Mouse (Mus musculus): ENCODE data around the gene Git1. TPM values are rescaled to one million over a fixed set of nuclear protein-coding genes. Genes with fewer than 3 reads are reported as not detected.

Gene Git1
- polyA plus RNA-seq, 1 experiment from 2014 or later, result 18.1 TPM

- no peak for ATAC-seq (ENCODE audit: low FRiP score, low TSS enrichment)
- peak overlapping the region; percentile 89; the same call in 1 of the 2 replicates for H3K4me3 ChIP-seq (ENCODE audit: low read length)
- H3K27ac ChIP-seq (ENCODE audit: low read depth, low read length), result no peak overlapping the region
- peaks cover 9% of the 10 kb centered on the region; the same call in 1 of the 2 replicates for H3K36me3 ChIP-seq (ENCODE audit: control insufficient read depth, insufficient read depth, low read length)
- peak overlapping the region; percentile 93; the same call in 1 of the 2 replicates for H3K9ac ChIP-seq (ENCODE audit: low read depth, low read length)
- peak overlapping the region; percentile 95 for H3K4me2 ChIP-seq (replicated peaks; ENCODE audit: low read depth, low read length)
- 59% methylated on average over 6 of the region's 6 CpGs for WGBS
- H3K9me3 ChIP-seq (ENCODE audit: control insufficient read depth, low read length), result no peaks in the 10 kb centered on the region
- no peaks in the 10 kb centered on the region for H3K27me3 ChIP-seq (ENCODE audit: control insufficient read depth, insufficient read depth, low read length)
- H3K4me1 ChIP-seq (ENCODE audit: control insufficient read depth, insufficient read depth, low read length), result peaks cover 57% of the 10 kb centered on the region
Measured at GRCm38 (mm10) chr11:77494782-77495181, 1.4 kb downstream of the Git1 start.

GRCm38 (mm10) chr11:77495507-77495906 lies 2.1 kb downstream of the Git1 start:
- Histone ChIP-seq H3K27ac (ENCODE audit: low read depth, low read length) (no peak overlapping the region), H3K4me1 (ENCODE audit: control insufficient read depth, insufficient read depth, low read length) (peaks cover 52% of the 10 kb centered on the region)

GRCm38 (mm10) chr11:77497341-77497756 lies 4.0 kb downstream of the Git1 start:
- H3K4me2 ChIP-seq (replicated peaks; ENCODE audit: low read depth, low read length), result no peak overlapping the region
- H3K27ac ChIP-seq (ENCODE audit: low read depth, low read length), result peak overlapping the region; percentile 77
- peak overlapping the region; percentile 13; the same call in 1 of the 2 replicates for H3K9ac ChIP-seq (ENCODE audit: low read depth, low read length)
- no peaks in the 10 kb centered on the region for H3K27me3 ChIP-seq (ENCODE audit: control insufficient read depth, insufficient read depth, low read length)
- H3K36me3 ChIP-seq (ENCODE audit: control insufficient read depth, insufficient read depth, low read length), result peaks cover 31% of the 10 kb centered on the region; the same call in 1 of the 2 replicates
- peaks cover 40% of the 10 kb centered on the region for H3K4me1 ChIP-seq (ENCODE audit: control insufficient read depth, insufficient read depth, low read length)
- WGBS, result 27% methylated on average over 6 of the region's 6 CpGs
- no peaks in the 10 kb centered on the region for H3K9me3 ChIP-seq (ENCODE audit: control insufficient read depth, low read length)
- no peak overlapping the region for H3K4me3 ChIP-seq (ENCODE audit: low read length)
- no peak for ATAC-seq (ENCODE audit: low FRiP score, low TSS enrichment)

More at GRCm38 (mm10) chr11:77495507-77495906, 2.1 kb downstream of the Git1 start:
- H3K9me3 ChIP-seq (ENCODE audit: control insufficient read depth, low read length), result no peaks in the 10 kb centered on the region
- 0 out of 2 replicates have a peak overlapping the region, but pooled peaks have one; percentile 12 for H3K9ac ChIP-seq (ENCODE audit: low read depth, low read length)
- no peaks in the 10 kb centered on the region for H3K27me3 ChIP-seq (ENCODE audit: control insufficient read depth, insufficient read depth, low read length)
- no peak overlapping the region for H3K4me3 ChIP-seq (ENCODE audit: low read length)
- ATAC-seq (ENCODE audit: low FRiP score, low TSS enrichment), result no peak
- H3K36me3 ChIP-seq (ENCODE audit: control insufficient read depth, insufficient read depth, low read length), result peaks cover 15% of the 10 kb centered on the region; the same call in 1 of the 2 replicates
- peak overlapping the region; percentile 3; the same call in 1 of the 2 replicates for H3K4me2 ChIP-seq (replicated peaks; ENCODE audit: low read depth, low read length)

GRCm38 (mm10) chr11:77497851-77498250 lies 4.5 kb downstream of the Git1 start:
- WGBS, result 51% methylated on average over 4 of the region's 4 CpGs

GRCm38 (mm10) chr11:77498261-77499139 lies 5.1 kb downstream of the Git1 start:
- H3K27me3 ChIP-seq (ENCODE audit: control insufficient read depth, insufficient read depth, low read length), result no peaks in the 10 kb centered on the region
- H3K27ac ChIP-seq (ENCODE audit: low read depth, low read length), result peak overlapping the region; percentile 44
- ATAC-seq (ENCODE audit: low FRiP score, low TSS enrichment), result no peak
- H3K4me1 ChIP-seq (ENCODE audit: control insufficient read depth, insufficient read depth, low read length), result peaks cover 38% of the 10 kb centered on the region
- H3K4me3 ChIP-seq (ENCODE audit: low read length), result no peak overlapping the region
- H3K4me2 ChIP-seq (replicated peaks; ENCODE audit: low read depth, low read length), result no peak overlapping the region
- WGBS, result 84% methylated on average over 12 of the region's 12 CpGs
- no peak overlapping the region for H3K9ac ChIP-seq (ENCODE audit: low read depth, low read length)
- H3K9me3 ChIP-seq (ENCODE audit: control insufficient read depth, low read length), result no peaks in the 10 kb centered on the region
- H3K36me3 ChIP-seq (ENCODE audit: control insufficient read depth, insufficient read depth, low read length), result peaks cover 42% of the 10 kb centered on the region

More at GRCm38 (mm10) chr11:77497851-77498250, 4.5 kb downstream of the Git1 start:
- no peak overlapping the region for H3K9ac ChIP-seq (ENCODE audit: low read depth, low read length)
- no peak overlapping the region for H3K4me3 ChIP-seq (ENCODE audit: low read length)
- no peak for ATAC-seq (ENCODE audit: low FRiP score, low TSS enrichment)
- peaks cover 38% of the 10 kb centered on the region for H3K4me1 ChIP-seq (ENCODE audit: control insufficient read depth, insufficient read depth, low read length)
- H3K36me3 ChIP-seq (ENCODE audit: control insufficient read depth, insufficient read depth, low read length), result peaks cover 36% of the 10 kb centered on the region
- H3K4me2 ChIP-seq (replicated peaks; ENCODE audit: low read depth, low read length), result no peak overlapping the region
- no peaks in the 10 kb centered on the region for H3K9me3 ChIP-seq (ENCODE audit: control insufficient read depth, low read length)
- H3K27me3 ChIP-seq (ENCODE audit: control insufficient read depth, insufficient read depth, low read length), result no peaks in the 10 kb centered on the region
- peak overlapping the region; percentile 44; the same call in 1 of the 2 replicates for H3K27ac ChIP-seq (ENCODE audit: low read depth, low read length)

GRCm38 (mm10) chr11:77499354-77499753 lies 6.0 kb downstream of the Git1 start:
- Histone ChIP-seq H3K9me3 (ENCODE audit: control insufficient read depth, low read length) (no peaks in the 10 kb centered on the region), H3K36me3 (ENCODE audit: control insufficient read depth, insufficient read depth, low read length) (peaks cover 51% of the 10 kb centered on the region), H3K27ac (ENCODE audit: low read depth, low read length) (no peak overlapping the region), H3K9ac (ENCODE audit: low read depth, low read length) (no peak overlapping the region), H3K4me2 (replicated peaks; ENCODE audit: low read depth, low read length) (no peak overlapping the region), H3K27me3 (ENCODE audit: control insufficient read depth, insufficient read depth, low read length) (no peaks in the 10 kb centered on the region), H3K4me1 (ENCODE audit: control insufficient read depth, insufficient read depth, low read length) (peaks cover 36% of the 10 kb centered on the region), H3K4me3 (ENCODE audit: low read length) (no peak overlapping the region)
- 90% methylated on average over 7 of the region's 7 CpGs for WGBS
- no peak for ATAC-seq (ENCODE audit: low FRiP score, low TSS enrichment)

GRCm38 (mm10) chr11:77500361-77501325 lies 7.3 kb downstream of the Git1 start:
- no peaks in the 10 kb centered on the region for H3K27me3 ChIP-seq (ENCODE audit: control insufficient read depth, insufficient read depth, low read length)
- H3K9ac ChIP-seq (ENCODE audit: low read depth, low read length), result no peak overlapping the region
- H3K9me3 ChIP-seq (ENCODE audit: control insufficient read depth, low read length), result no peaks in the 10 kb centered on the region
- no peak overlapping the region for H3K4me3 ChIP-seq (ENCODE audit: low read length)
- no peak for ATAC-seq (ENCODE audit: low FRiP score, low TSS enrichment)
- peaks cover 64% of the 10 kb centered on the region for H3K36me3 ChIP-seq (ENCODE audit: control insufficient read depth, insufficient read depth, low read length)
- H3K27ac ChIP-seq (ENCODE audit: low read depth, low read length), result no peak overlapping the region
- 79% methylated on average over 17 of the region's 17 CpGs for WGBS
- no peak overlapping the region for H3K4me2 ChIP-seq (replicated peaks; ENCODE audit: low read depth, low read length)
- H3K4me1 ChIP-seq (ENCODE audit: control insufficient read depth, insufficient read depth, low read length), result peaks cover 23% of the 10 kb centered on the region

- H3K27me3 ChIP-seq (ENCODE audit: control insufficient read depth, insufficient read depth, low read length), result no peaks in the 10 kb centered on the region
- H3K9me3 ChIP-seq (ENCODE audit: control insufficient read depth, low read length), result no peaks in the 10 kb centered on the region
- no peak overlapping the region for H3K4me3 ChIP-seq (ENCODE audit: low read length)
- H3K4me2 ChIP-seq (replicated peaks; ENCODE audit: low read depth, low read length), result no peak overlapping the region
- 34% methylated on average over 5 of the region's 5 CpGs for WGBS
- peaks cover 71% of the 10 kb centered on the region for H3K36me3 ChIP-seq (ENCODE audit: control insufficient read depth, insufficient read depth, low read length)
- H3K4me1 ChIP-seq (ENCODE audit: control insufficient read depth, insufficient read depth, low read length), result peaks cover 17% of the 10 kb centered on the region
- no peak overlapping the region for H3K27ac ChIP-seq (ENCODE audit: low read depth, low read length)
- no peak overlapping the region for H3K9ac ChIP-seq (ENCODE audit: low read depth, low read length)
- ATAC-seq (ENCODE audit: low FRiP score, low TSS enrichment), result no peak
Measured at GRCm38 (mm10) chr11:77501392-77501791, 8.0 kb downstream of the Git1 start.

Data from kidney, embryonic 14.5 days (tissue).